Mouse (Mus musculus) liver, postnatal 0 days (tissue): ENCODE data around the gene Cfap20. TPM values are rescaled to one million over a fixed set of nuclear protein-coding genes. Genes with fewer than 3 reads are reported as not detected.

ENCODE experiments used
- ATAC-seq: fragments of 200-750 bp; cut with Nextera tagmentation; 2 replicates; pipeline ENCODE4 v1.8.0; 2017; ENCODE audit warnings: mild to moderate bottlenecking, moderate library complexity
- DNase-seq: peaks from one replicate; pipeline ENCODE4 v3.0.0-alpha.2; 2016
- H3K27ac ChIP-seq: fragments of 300-500 bp; sonication (generic); 2 replicates; pipeline ENCODE4 v1.5.1; 2014; ENCODE audit warnings: antibody characterized with exemption, moderate library complexity, mild to moderate bottlenecking, low read depth
- H3K27me3 ChIP-seq: fragments of 300-500 bp; sonication (generic); 2 replicates; pipeline ENCODE4 v1.6.1; 2014; ENCODE audit warnings: low read length, control low read depth, mixed read lengths; ENCODE audit not compliant: insufficient read depth
- H3K36me3 ChIP-seq: fragments of 300-500 bp; sonication (generic); replicated peaks from 2 replicates; pipeline ENCODE4 v1.6.1; 2014; ENCODE audit warnings: mild to moderate bottlenecking, control low read depth, low read length, moderate library complexity, mixed read lengths; ENCODE audit not compliant: insufficient read depth
- H3K4me1 ChIP-seq: fragments of 300-500 bp; sonication (generic); 2 replicates; pipeline ENCODE4 v1.6.1; 2014; ENCODE audit warnings: antibody characterized with exemption, mild to moderate bottlenecking, control low read depth; ENCODE audit not compliant: insufficient read depth
- H3K4me2 ChIP-seq: fragments of 300-500 bp; sonication (generic); 2 replicates; pipeline ENCODE4 v1.6.1; 2014; ENCODE audit warnings: low read depth, mild to moderate bottlenecking, low read length, moderate library complexity, mixed read lengths
- H3K4me3 ChIP-seq: fragments of 300-500 bp; sonication (generic); 2 replicates; pipeline ENCODE4 v1.5.1; 2014; ENCODE audit warnings: low read depth, low read length
- H3K9ac ChIP-seq: fragments of 300-500 bp; sonication (generic); replicated peaks from 2 replicates; pipeline ENCODE4 v1.6.1; 2014; ENCODE audit warnings: mild to moderate bottlenecking, moderate library complexity
- H3K9me3 ChIP-seq: fragments of 300-500 bp; sonication (generic); 2 replicates; pipeline ENCODE4 v1.6.1; 2016; ENCODE audit warnings: mild to moderate bottlenecking, control low read depth, low read length, mixed read lengths
- CTCF ChIP-seq: sonication (generic); IDR thresholded peaks from 2 replicates; pipeline ENCODE4 v1.5.1; 2016; ENCODE audit warnings: antibody characterized with exemption, low read depth
- EP300 ChIP-seq: IDR thresholded peaks from 2 replicates; pipeline ENCODE4 v1.6.1; 2016; ENCODE audit warnings: antibody characterized with exemption, low read depth, mild to moderate bottlenecking
- WGBS: fragments of 180-500 bp; shearing (Covaris S2); extraction: QIAGEN DNeasy Blood & Tissue Kit; methylation state at CpG from one replicate; pipeline ENCODE4 v1.1.7; 2014; ENCODE audit not compliant: insufficient replicate concordance; 5-methylcytosine and 5-hydroxymethylcytosine counted together
- polyA plus RNA-seq: library from polyadenylated mRNA; unstranded; fragments of >200 nt; fragmentation: Nextera tagmentation; extraction: Ambion mirVana; gene quantifications from 2 replicates; pipeline ENCODE4 v1.2.1, GENCODE M21; 2015

The Cfap20 gene
- 30.4 and 33.1 TPM in 2 replicates for polyA plus RNA-seq

DNA sequence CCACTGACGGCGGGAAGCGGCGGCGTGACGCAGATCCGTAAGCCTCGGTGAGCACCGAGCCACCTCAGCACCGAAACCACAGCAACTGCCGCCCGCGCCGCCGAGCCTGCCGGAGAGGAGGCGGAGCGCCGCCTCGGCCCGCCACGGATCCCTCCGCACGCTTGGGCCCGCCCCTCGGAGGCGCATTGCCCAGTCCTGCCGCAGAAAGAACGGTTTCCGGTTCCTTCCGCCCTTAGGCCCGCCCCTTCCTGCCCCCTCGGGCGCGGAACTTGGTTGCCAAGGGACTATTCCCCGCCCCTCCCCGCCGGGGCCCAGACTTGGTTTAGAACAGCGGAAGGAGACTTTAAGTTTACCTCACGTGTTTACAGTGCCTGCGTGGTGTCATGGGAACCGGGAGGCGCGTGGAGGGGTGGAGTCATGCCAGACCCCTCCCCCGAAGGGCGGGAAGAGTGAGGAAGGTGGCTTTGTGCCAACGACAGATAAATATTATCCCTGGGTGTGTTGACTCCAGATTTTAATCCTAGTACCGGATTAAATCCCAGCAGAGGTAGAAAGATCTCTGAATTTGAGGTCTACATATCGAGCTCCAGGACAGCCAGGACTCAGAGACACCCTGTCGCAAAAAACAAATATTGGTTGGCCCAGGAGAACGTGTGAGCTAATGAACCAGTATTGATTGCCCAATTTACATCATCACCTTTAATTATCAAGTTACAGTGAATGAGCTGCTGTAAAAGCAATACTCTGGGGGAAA is at the start of gene Cfap20:
TSS of gene Cfap20 (minus strand) at position 184 of the 754 bp plus-strand sequence.
- Histone ChIP-seq H3K4me3 (peak within 1 kb of the TSS; percentile 98), H3K4me1 (peaks cover 28% of the 10 kb centered on the region), H3K9me3 (no peaks in the 10 kb centered on the region), H3K9ac (peak within 1 kb of the TSS; percentile 86), H3K27ac (peak within 1 kb of the TSS; percentile 94), H3K4me2 (peak within 1 kb of the TSS; percentile 92), H3K36me3 (no peaks in the 10 kb centered on the region), H3K27me3 (no peaks in the 10 kb centered on the region)
- peak; percentile 98 for ATAC-seq
- TF ChIP-seq CTCF (no peak), EP300 (peak; percentile 43)
- DNase-seq, result peak; percentile 100
- WGBS, result under 1% methylated on average over 47 of the region's 51 CpGs

DNA sequence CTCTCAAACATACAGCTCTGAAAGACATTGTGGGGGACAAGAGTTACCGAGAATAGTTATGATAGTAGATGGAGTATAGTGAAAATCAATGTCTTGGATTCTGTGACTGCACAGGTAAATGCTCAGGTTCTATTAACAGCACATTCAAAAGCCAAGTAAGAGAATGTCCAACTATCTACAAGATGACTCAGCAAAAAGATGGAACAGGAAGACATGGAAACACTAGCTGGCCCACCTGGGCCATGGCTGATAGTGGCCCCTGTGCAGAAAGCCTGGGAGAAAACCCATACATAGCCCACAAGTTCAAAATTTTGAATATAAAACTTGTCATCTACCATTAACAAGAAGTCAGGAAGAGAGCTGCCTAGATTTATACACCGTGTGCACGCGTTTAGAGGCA is 35.3 kb upstream of the Cfap20 start:
- 95% methylated on average over 4 of the region's 4 CpGs for WGBS
- H3K4me1 ChIP-seq, result no peaks in the 10 kb centered on the region
- TF ChIP-seq EP300, result no peak
- no peak for TF ChIP-seq CTCF
- no peak for DNase-seq
- no peak overlapping the region for H3K9ac ChIP-seq
- H3K27me3 ChIP-seq, result no peaks in the 10 kb centered on the region
- H3K4me3 ChIP-seq, result no peak overlapping the region
- no peak overlapping the region for H3K27ac ChIP-seq
- H3K36me3 ChIP-seq, result peaks cover 61% of the 10 kb centered on the region
- no peak for ATAC-seq
- no peaks in the 10 kb centered on the region for H3K9me3 ChIP-seq
- no peak overlapping the region for H3K4me2 ChIP-seq

- H3K36me3 ChIP-seq, result peaks cover 61% of the 10 kb centered on the region
- H3K9me3 ChIP-seq, result no peaks in the 10 kb centered on the region
- ATAC-seq, result no peak
- H3K27me3 ChIP-seq, result no peaks in the 10 kb centered on the region
- no peak overlapping the region for H3K9ac ChIP-seq
- no peak for TF ChIP-seq CTCF
- no peak for TF ChIP-seq EP300
- no peak for DNase-seq
- no peak overlapping the region for H3K4me2 ChIP-seq
- WGBS, result 64% methylated on average over 3 of the region's 3 CpGs
- H3K4me3 ChIP-seq, result no peak overlapping the region
- H3K4me1 ChIP-seq, result no peaks in the 10 kb centered on the region
- H3K27ac ChIP-seq, result no peak overlapping the region
Observed at GRCm38 (mm10) chr8:95468995-95469394, 34.3 kb upstream of the Cfap20 start.

DNA sequence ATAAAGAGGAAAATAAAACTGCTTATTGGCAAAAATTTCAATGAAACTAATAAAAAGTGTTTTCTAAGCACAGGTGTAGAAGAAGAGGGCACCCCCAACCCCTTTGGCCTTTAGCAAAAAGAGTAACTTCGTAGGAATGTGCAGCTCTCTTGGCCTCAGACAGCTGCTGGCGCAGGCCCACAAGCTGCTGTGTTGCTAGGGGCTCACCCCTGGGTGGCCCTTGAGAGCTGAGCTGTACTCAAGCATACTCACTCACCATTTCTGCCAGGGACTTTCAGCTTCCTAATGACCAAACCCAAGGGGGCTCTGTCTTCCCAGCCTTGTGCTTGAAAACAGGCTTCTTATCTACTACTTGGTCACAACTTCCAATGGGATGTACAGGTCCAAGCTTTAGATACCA is 31.9 kb upstream of the Cfap20 start:
- no peak for ATAC-seq
- Histone ChIP-seq H3K9me3 (no peaks in the 10 kb centered on the region), H3K4me2 (no peak overlapping the region), H3K9ac (no peak overlapping the region), H3K27ac (no peak overlapping the region), H3K4me3 (no peak overlapping the region), H3K36me3 (peaks cover 50% of the 10 kb centered on the region), H3K27me3 (no peaks in the 10 kb centered on the region), H3K4me1 (no peaks in the 10 kb centered on the region)
- 72% methylated on average over 2 of the region's 2 CpGs for WGBS
- DNase-seq, result no peak
- TF ChIP-seq EP300, result no peak

DNA sequence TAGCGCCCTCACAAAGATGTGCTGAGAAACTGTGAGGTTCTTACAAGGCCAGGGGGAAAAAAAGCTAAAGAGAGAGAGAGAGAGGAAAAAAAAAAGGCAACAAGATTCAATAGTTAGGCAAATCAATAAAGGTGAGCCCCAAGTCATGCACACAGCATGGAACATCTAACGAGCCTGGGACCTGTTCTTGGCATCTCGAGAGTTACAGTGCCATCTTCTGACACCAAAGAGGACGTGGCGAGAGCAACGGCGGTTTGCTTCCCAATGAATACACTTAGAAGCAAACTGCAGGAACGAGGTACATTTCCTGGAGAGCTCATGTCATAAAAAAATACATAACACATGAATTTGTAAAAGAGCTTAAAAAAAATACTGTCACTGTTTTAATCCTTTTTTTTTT is 17.8 kb upstream of the Cfap20 start:
- no peak overlapping the region for H3K27ac ChIP-seq
- TF ChIP-seq EP300, result no peak
- peak; percentile 26 for TF ChIP-seq CTCF
- ATAC-seq, result no peak
- H3K4me3 ChIP-seq, result no peak overlapping the region
- H3K9ac ChIP-seq, result no peak overlapping the region
- no peak overlapping the region for H3K4me2 ChIP-seq
- H3K9me3 ChIP-seq, result no peaks in the 10 kb centered on the region
- 68% methylated on average over 8 of the region's 8 CpGs for WGBS
- peaks cover 67% of the 10 kb centered on the region for H3K36me3 ChIP-seq
- H3K4me1 ChIP-seq, result no peaks in the 10 kb centered on the region
- H3K27me3 ChIP-seq, result no peaks in the 10 kb centered on the region
- DNase-seq, result no peak

- TF ChIP-seq CTCF (no peak), EP300 (no peak)
- 86% methylated on average over 5 of the region's 5 CpGs for WGBS
- Histone ChIP-seq H3K27ac (no peak overlapping the region), H3K9me3 (no peaks in the 10 kb centered on the region), H3K27me3 (no peaks in the 10 kb centered on the region), H3K9ac (no peak overlapping the region), H3K4me3 (no peak overlapping the region), H3K4me1 (no peaks in the 10 kb centered on the region), H3K36me3 (peaks cover 48% of the 10 kb centered on the region), H3K4me2 (no peak overlapping the region)
- DNase-seq (no peak), ATAC-seq (peak; percentile 64)
Observed at GRCm38 (mm10) chr8:95450271-95450670, 15.6 kb upstream of the Cfap20 start.
